Mouse (Mus musculus) bone marrow macrophage, adult 2 months (primary cell): ENCODE results near the gene Fbxo44.

Experiments
- CTCF ChIP-seq: IDR thresholded peaks from 2 replicates; pipeline ENCODE4 v1.5.1; 2012; ENCODE audit warnings: low read depth, mild to moderate bottlenecking, low read length, moderate library complexity
- POLR2A ChIP-seq: IDR thresholded peaks from 2 replicates; pipeline ENCODE4 v1.6.1; 2012; ENCODE audit warnings: mild to moderate bottlenecking, low read depth, low read length, borderline replicate concordance

DNA sequence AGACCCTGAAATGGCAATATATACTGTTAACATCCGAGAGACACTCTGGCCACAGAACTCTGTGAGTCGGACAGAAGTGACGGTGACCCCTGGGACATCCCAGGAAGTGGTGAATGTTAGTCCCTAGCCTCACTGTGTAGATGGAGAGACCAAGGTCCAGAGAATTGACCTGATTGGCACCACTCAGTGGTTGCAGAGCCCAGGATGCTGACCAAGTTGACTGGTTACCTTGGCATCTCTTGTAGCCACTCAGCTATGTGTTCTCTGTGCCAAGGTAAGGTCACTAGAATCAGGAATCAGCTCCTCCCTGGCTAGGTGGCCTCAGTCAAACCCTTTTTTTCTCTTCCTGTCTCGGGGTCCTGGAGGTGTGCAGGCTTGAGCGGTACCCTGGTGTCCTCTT is 16.6 kb downstream of the Fbxo44 start:
- TF ChIP-seq CTCF (no peak), POLR2A (no peak)
